Mouse (Mus musculus): ENCODE results near the gene Sgk1.

DNA sequence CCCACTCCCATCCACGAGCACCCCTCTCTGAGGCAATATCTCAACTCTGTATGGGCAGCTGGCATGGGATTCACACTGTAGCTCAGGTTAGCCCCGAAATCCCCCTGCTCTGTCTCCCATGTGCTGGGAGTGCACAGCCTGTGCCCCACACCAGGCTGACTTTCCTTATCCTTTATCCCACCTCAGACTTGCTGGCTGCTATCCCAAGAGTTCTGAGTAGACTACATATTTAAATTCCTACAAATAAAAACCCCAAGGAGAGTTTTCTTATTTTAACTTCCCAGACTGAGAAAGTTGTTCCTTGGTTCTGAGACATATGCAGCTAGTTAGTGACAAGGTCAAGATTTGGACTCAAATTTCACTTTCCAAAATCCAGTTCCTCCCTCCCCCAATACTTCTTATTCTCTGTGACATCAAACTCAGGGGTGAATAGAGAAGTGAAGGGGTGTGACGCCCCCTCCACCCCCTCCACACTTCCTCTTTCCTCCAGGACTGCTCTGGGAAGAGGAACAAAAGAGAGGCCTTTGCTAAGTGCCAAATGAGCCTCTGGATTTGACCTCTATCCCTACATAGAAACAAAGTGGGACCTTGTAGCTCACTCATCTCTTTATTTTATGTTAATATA lies 7.3 kb downstream of the Sgk1 start:
- no peak for TF ChIP-seq GATA1 (IDR thresholded peaks at IDR 0.05; ENCODE audit: borderline replicate concordance, low read length)
- TF ChIP-seq CTCF (IDR thresholded peaks at IDR 0.05; ENCODE audit: low read depth, low read length), result no peak
- no peak for TF ChIP-seq TAL1 (conservative IDR thresholded peaks at IDR 0.05; ENCODE audit: low read depth, low read length)
- TF ChIP-seq GATA2 (IDR thresholded peaks at IDR 0.05; ENCODE audit: borderline replicate concordance, low read depth, low read length), result no peak
- no peak for TF ChIP-seq POLR2AphosphoS5 (IDR thresholded peaks at IDR 0.05; ENCODE audit: insufficient replicate concordance, low read depth, low read length)

Data from G1E (cell line).